ENCODE assay signal across 8 mouse cellular contexts in genomic region chrX:100729665-100730188, GRCm38 (mm10). TPM values are rescaled to one million over a fixed set of nuclear protein-coding genes. Genes with fewer than 3 reads are reported as not detected.
DNase-seq lines count a peak whose midpoint lies in the region; ATAC-seq and TF ChIP-seq lines count a peak whose summit lies in the region.

Gdpd2 (plus strand) TSS chrX:100729873.

- TF ChIP-seq POLR2A in limb, embryonic 14.5 days (IDR thresholded peaks at IDR 0.05; ENCODE audit: borderline replicate concordance, extremely low read depth, insufficient read depth, insufficient read length): no peak

- no peaks in the 10 kb centered on the region for H3K9me3 ChIP-seq in limb, embryonic 14.5 days (ENCODE audit: control insufficient read depth, low read length)
- H3K9me3 ChIP-seq in midbrain, embryonic 16.5 days (replicated peaks; ENCODE audit: control insufficient read depth, low read length, poor library complexity, severe bottlenecking): no peaks in the 10 kb centered on the region

- H3K9ac ChIP-seq in limb, embryonic 14.5 days (ENCODE audit: low read depth, low read length, severe bottlenecking): peak within 1 kb of the TSS; percentile 40
- peak within 1 kb of the TSS; percentile 61 for H3K9ac ChIP-seq in midbrain, embryonic 16.5 days (ENCODE audit: low read depth, low read length)

- no peak within 1 kb of the TSS for H3K27ac ChIP-seq in limb, embryonic 14.5 days (replicated peaks; ENCODE audit: low read depth, low read length)
- peak within 1 kb of the TSS; percentile 68 for H3K27ac ChIP-seq in midbrain, embryonic 16.5 days (ENCODE audit: low read length)

- DNase-seq in layer of hippocampus, adult 11-12 months (ENCODE audit: low spot score): peak; percentile 7
- no peak for DNase-seq in layer of hippocampus, adult 9-10 months (ENCODE audit: low spot score)
- DNase-seq in cerebellum, postnatal 10 days: peak; percentile 65 to 68
- DNase-seq in frontal cortex, postnatal 36 days (ENCODE audit: low spot score in 2 of 2): peak; percentile 14 to 23
- peak; percentile 41 for DNase-seq in kidney, adult 11 months
- peak; percentile 19 for DNase-seq in limb, embryonic 14.5 days (ENCODE audit: low spot score)
- no peak for DNase-seq in spleen, adult 12 weeks (ENCODE audit: low spot score)

- H3K36me3 ChIP-seq in limb, embryonic 14.5 days (ENCODE audit: control insufficient read depth, insufficient read depth, low read length): 0 out of 2 replicates have a peak, but pooled peaks cover 7% of the 10 kb centered on the region
- H3K36me3 ChIP-seq in midbrain, embryonic 16.5 days (ENCODE audit: control insufficient read depth, insufficient read depth, low read length): no peaks in the 10 kb centered on the region

- WGBS in limb, embryonic 14.5 days: 25% methylated on average over 7 of the region's 8 CpGs
- WGBS in midbrain, embryonic 16.5 days: 25% methylated on average over 8 of the region's 8 CpGs

- 0 out of 2 replicates have a peak, but pooled peaks cover 3% of the 10 kb centered on the region for H3K4me1 ChIP-seq in limb, embryonic 14.5 days (ENCODE audit: control insufficient read depth, insufficient read depth, low read length)
- peaks cover 5% of the 10 kb centered on the region; the same call in 1 of the 2 replicates for H3K4me1 ChIP-seq in midbrain, embryonic 16.5 days (ENCODE audit: control insufficient read depth, insufficient read depth, low read length)

- peak; percentile 67; the same call in 1 of the 2 replicates for ATAC-seq in limb, embryonic 14.5 days (ENCODE audit: low FRiP score, low read depth)
- ATAC-seq in midbrain, embryonic 16.5 days: peak; percentile 89

- H3K27me3 ChIP-seq in limb, embryonic 14.5 days (ENCODE audit: control insufficient read depth, insufficient read depth, low read length): no peaks in the 10 kb centered on the region
- H3K27me3 ChIP-seq in midbrain, embryonic 16.5 days (ENCODE audit: control insufficient read depth, insufficient read depth, low read depth, low read length): no peaks in the 10 kb centered on the region

- 0 out of 2 replicates have a peak within 1 kb of the TSS, but pooled peaks have one; percentile 8 for H3K4me3 ChIP-seq in limb, embryonic 14.5 days (replicated peaks; ENCODE audit: low read length)
- peak within 1 kb of the TSS; percentile 39 for H3K4me3 ChIP-seq in midbrain, embryonic 16.5 days (ENCODE audit: low read depth, low read length)

- H3K4me2 ChIP-seq in limb, embryonic 14.5 days (replicated peaks; ENCODE audit: low read depth, low read length, severe bottlenecking): peak within 1 kb of the TSS; percentile 37
- peak within 1 kb of the TSS; percentile 58 for H3K4me2 ChIP-seq in midbrain, embryonic 16.5 days (ENCODE audit: low read length)

RNA-seq across cellular contexts. Expression of gene Gdpd2, which starts in this region (rescaled TPM):
- 11.6 and 13.2 TPM in 2 replicates for polyA plus RNA-seq in limb, embryonic 14.5 days (2012; rRNA removed)
- 5.6 and 6.9 TPM in 2 replicates for polyA plus RNA-seq in limb, embryonic 14.5 days (2014; fragmentation: Nextera tagmentation; extraction: Ambion mirVana)
- 41.6 and 54.6 TPM in 2 replicates for polyA plus RNA-seq in midbrain, embryonic 16.5 days (2015; fragmentation: Nextera tagmentation; extraction: Ambion mirVana)

Comparison
In these comparisons a context has a peak if more than half of its experiments do, and no peak if none do; other contexts are left out.
1. DNase-seq: peak in layer of hippocampus, adult 11-12 months (single experiment), cerebellum, postnatal 10 days (2 of 2), frontal cortex, postnatal 36 days (2 of 2), kidney, adult 11 months (single experiment) and limb, embryonic 14.5 days (single experiment); none in layer of hippocampus, adult 9-10 months (single experiment) and spleen, adult 12 weeks (single experiment).